Mouse (Mus musculus): ENCODE data around the gene Zfp101.

Zfp101 gene

GRCm38 (mm10) chr17:33394182-33395034 is at the start of gene Zfp101:
TSS of gene Zfp101 (minus strand) at chr17:33394641.
- DNase-seq (ENCODE audit: inconsistent ontology term) = peak; percentile 88

- DNase-seq (ENCODE audit: inconsistent ontology term) = no peak
These were observed 46.7 kb upstream of the Zfp101 start for GRCm38 (mm10) chr17:33441159-33441558.

GRCm38 (mm10) chr17:33439922-33440321 is 45.5 kb upstream of the Zfp101 start:
- DNase-seq (ENCODE audit: inconsistent ontology term) = no peak

- peak; percentile 58 for DNase-seq (ENCODE audit: inconsistent ontology term)
These were observed 44.7 kb upstream of the Zfp101 start for GRCm38 (mm10) chr17:33439148-33439547.

- DNase-seq (ENCODE audit: inconsistent ontology term) = no peak
These were observed 37.8 kb upstream of the Zfp101 start, which contains the start of gene Actl9 for GRCm38 (mm10) chr17:33432019-33432946. TSS of gene Actl9 (plus strand) at chr17:33432896.

- no peak for DNase-seq (ENCODE audit: inconsistent ontology term)
These were observed 2.2 kb downstream of the Zfp101 start for GRCm38 (mm10) chr17:33392271-33392670.

- DNase-seq (ENCODE audit: inconsistent ontology term) = no peak
These were observed 8.7 kb downstream of the Zfp101 start for GRCm38 (mm10) chr17:33385705-33386104.

- DNase-seq (ENCODE audit: inconsistent ontology term) = no peak
These were observed 21.6 kb downstream of the Zfp101 start for GRCm38 (mm10) chr17:33372795-33373194.

- DNase-seq (ENCODE audit: inconsistent ontology term) = peak; percentile 89
These were observed 35.7 kb downstream of the Zfp101 start, which contains the start of gene Zfp81 for GRCm38 (mm10) chr17:33358411-33359384. TSS of gene Zfp81 (minus strand) at chr17:33358878.

GRCm38 (mm10) chr17:33352981-33353380 is 41.5 kb downstream of the Zfp101 start:
- no peak for DNase-seq (ENCODE audit: inconsistent ontology term)

Data from Muller cell, postnatal 12 days (primary cell).